In genomic region chr9:60283546-60283945, GRCm38 (mm10) we compare ENCODE assay signal across 13 mouse cellular contexts.
DNase-seq lines count a peak whose midpoint lies in the region; ATAC-seq and TF ChIP-seq lines count a peak whose summit lies in the region.
"Had no signal": no experiment of that assay in that cellular context is flagged by ENCODE, and none has a peak within 500 bp of the region (broad histone marks: within the 10 kb centered on the region; RNA-seq: fewer than 3 reads in every experiment).

No protein-coding gene starts in this region.

- H3K9me3 ChIP-seq in heart, embryonic 10.5 days: no peaks in the 10 kb centered on the region
- no peaks in the 10 kb centered on the region for H3K9me3 ChIP-seq in neural tube, embryonic 11.5 days (ENCODE audit: control insufficient read depth, low read length)
- no peaks in the 10 kb centered on the region for H3K9me3 ChIP-seq in neural tube, embryonic 15.5 days (replicated peaks)
- H3K9me3 ChIP-seq in stomach, postnatal 0 days (ENCODE audit: control insufficient read depth, low read length): no peaks in the 10 kb centered on the region
- H3K9me3 ChIP-seq: embryonic facial prominence, embryonic 12.5 days; stomach, embryonic 15.5 days had no signal

- no peak overlapping the region for H3K4me3 ChIP-seq in heart, embryonic 10.5 days
- no peak overlapping the region for H3K4me3 ChIP-seq in neural tube, embryonic 11.5 days (ENCODE audit: low read depth, low read length)
- no peak overlapping the region for H3K4me3 ChIP-seq in neural tube, embryonic 15.5 days (replicated peaks)
- no peak overlapping the region for H3K4me3 ChIP-seq in stomach, postnatal 0 days (ENCODE audit: low read depth, low read length)
- H3K4me3 ChIP-seq: embryonic facial prominence, embryonic 12.5 days; hindbrain, embryonic 12.5 days; stomach, embryonic 15.5 days had no signal

- WGBS in heart, embryonic 10.5 days: 59% methylated on average over 3 of the region's 3 CpGs
- 77% methylated on average over 3 of the region's 3 CpGs for WGBS in neural tube, embryonic 11.5 days
- 84% methylated on average over 3 of the region's 3 CpGs for WGBS in neural tube, embryonic 15.5 days
- 46% methylated on average over 3 of the region's 3 CpGs for WGBS in stomach, postnatal 0 days

- H3K27me3 ChIP-seq in heart, embryonic 10.5 days (ENCODE audit: insufficient read depth, poor library complexity, severe bottlenecking): no peaks in the 10 kb centered on the region
- no peaks in the 10 kb centered on the region for H3K27me3 ChIP-seq in neural tube, embryonic 11.5 days (ENCODE audit: control insufficient read depth, insufficient read depth, low read length)
- no peaks in the 10 kb centered on the region for H3K27me3 ChIP-seq in neural tube, embryonic 15.5 days (replicated peaks)
- no peaks in the 10 kb centered on the region for H3K27me3 ChIP-seq in stomach, postnatal 0 days (ENCODE audit: control insufficient read depth, insufficient read depth, low read length)
- H3K27me3 ChIP-seq: embryonic facial prominence, embryonic 12.5 days; hindbrain, embryonic 12.5 days; stomach, embryonic 15.5 days had no signal

- no peak overlapping the region for H3K4me2 ChIP-seq in neural tube, embryonic 11.5 days (ENCODE audit: low read depth)
- H3K4me2 ChIP-seq in neural tube, embryonic 15.5 days: no peak overlapping the region
- no peak overlapping the region for H3K4me2 ChIP-seq in stomach, postnatal 0 days (replicated peaks; ENCODE audit: low read depth)
- H3K4me2 ChIP-seq: embryonic facial prominence, embryonic 12.5 days; hindbrain, embryonic 12.5 days; midbrain, embryonic 11.5 days; stomach, embryonic 15.5 days had no signal

- H3K9ac ChIP-seq in neural tube, embryonic 11.5 days (ENCODE audit: low read length): no peak overlapping the region
- no peak overlapping the region for H3K9ac ChIP-seq in neural tube, embryonic 15.5 days (replicated peaks)
- no peak overlapping the region for H3K9ac ChIP-seq in stomach, postnatal 0 days (ENCODE audit: low read length)
- H3K9ac ChIP-seq: embryonic facial prominence, embryonic 12.5 days; hindbrain, embryonic 12.5 days; stomach, embryonic 15.5 days had no signal

- 0 out of 2 replicates have a peak overlapping the region, but pooled peaks have one; percentile 8 for H3K27ac ChIP-seq in heart, embryonic 10.5 days
- no peak overlapping the region for H3K27ac ChIP-seq in neural tube, embryonic 11.5 days (ENCODE audit: low read depth, low read length)
- H3K27ac ChIP-seq in neural tube, embryonic 15.5 days (replicated peaks): no peak overlapping the region
- no peak overlapping the region for H3K27ac ChIP-seq in stomach, postnatal 0 days (replicated peaks)
- H3K27ac ChIP-seq: embryonic facial prominence, embryonic 12.5 days; hindbrain, embryonic 12.5 days; stomach, embryonic 15.5 days had no signal

- no peaks in the 10 kb centered on the region for H3K36me3 ChIP-seq in heart, embryonic 10.5 days
- no peaks in the 10 kb centered on the region for H3K36me3 ChIP-seq in neural tube, embryonic 11.5 days (ENCODE audit: control insufficient read depth, insufficient read depth, low read length)
- H3K36me3 ChIP-seq in neural tube, embryonic 15.5 days: no peaks in the 10 kb centered on the region
- no peaks in the 10 kb centered on the region for H3K36me3 ChIP-seq in stomach, postnatal 0 days (ENCODE audit: control insufficient read depth, insufficient read depth, low read length)
- H3K36me3 ChIP-seq: embryonic facial prominence, embryonic 12.5 days; hindbrain, embryonic 12.5 days; stomach, embryonic 15.5 days had no signal

- H3K4me1 ChIP-seq in heart, embryonic 10.5 days: peaks cover 29% of the 10 kb centered on the region
- H3K4me1 ChIP-seq in neural tube, embryonic 11.5 days (ENCODE audit: control insufficient read depth, insufficient read depth, low read length): 0 out of 2 replicates have a peak, but pooled peaks cover 4% of the 10 kb centered on the region
- peaks cover 19% of the 10 kb centered on the region for H3K4me1 ChIP-seq in neural tube, embryonic 15.5 days
- H3K4me1 ChIP-seq in stomach, postnatal 0 days (replicated peaks; ENCODE audit: control insufficient read depth, insufficient read depth): no peaks in the 10 kb centered on the region
- H3K4me1 ChIP-seq: embryonic facial prominence, embryonic 12.5 days had no signal

- peak; percentile 59 for TF ChIP-seq CTCF in stomach, postnatal 0 days (IDR thresholded peaks at IDR 0.05; ENCODE audit: low read depth)

- intact Hi-C loops in heart, postnatal 36 days (cut with DNase I): loop anchor here (1.0 kb wide), 1 partner anchor 239 kb away; the partner anchor contains the start of gene Thsd4

- TF ChIP-seq EP300 in stomach, postnatal 0 days (optimal IDR thresholded peaks at IDR 0.05): no peak

- no peak for DNase-seq in heart, embryonic 10.5 days (ENCODE audit: low spot score)
- no peak for DNase-seq in heart, postnatal 36 days
- DNase-seq in kidney, postnatal 4 days: peak; percentile 39 to 59
- DNase-seq in kidney, adult 18-20 months: no peak
- peak; percentile 10 for DNase-seq in neural tube, embryonic 11.5 days (ENCODE audit: low spot score)
- no peak for DNase-seq in stomach, postnatal 0 days (ENCODE audit: low spot score)
- DNase-seq: cerebellum, adult 9-10 months; thymus, postnatal 36 days had no signal

- no peak for ATAC-seq in neural tube, embryonic 11.5 days (ENCODE audit: insufficient read depth, low FRiP score, low TSS enrichment)
- ATAC-seq in neural tube, embryonic 15.5 days (ENCODE audit: low FRiP score): no peak
- ATAC-seq in stomach, postnatal 0 days (ENCODE audit: low FRiP score, low TSS enrichment): no peak

Comparison
In these comparisons a context has a peak if more than half of its experiments do, and no peak if none do; other contexts are left out.
1. DNase-seq: peak in kidney, postnatal 4 days (2 of 2) and neural tube, embryonic 11.5 days (single experiment); none in heart, embryonic 10.5 days (single experiment), heart, postnatal 36 days (0 of 2), kidney, adult 18-20 months (single experiment) and stomach, postnatal 0 days (single experiment).